Mouse (Mus musculus): ENCODE data around the gene Cep97. TPM values are rescaled to one million over a fixed set of nuclear protein-coding genes. Genes with fewer than 3 reads are reported as not detected.
"Not testable (repeated sequence)": the region's sequence is repeated elsewhere in the genome, so short reads cannot be mapped to it uniquely, and the experiment has no call there.

Cep97 gene
- total RNA-seq, 2 experiments from 2014 or later = 16.0 to 19.6 TPM

DNA sequence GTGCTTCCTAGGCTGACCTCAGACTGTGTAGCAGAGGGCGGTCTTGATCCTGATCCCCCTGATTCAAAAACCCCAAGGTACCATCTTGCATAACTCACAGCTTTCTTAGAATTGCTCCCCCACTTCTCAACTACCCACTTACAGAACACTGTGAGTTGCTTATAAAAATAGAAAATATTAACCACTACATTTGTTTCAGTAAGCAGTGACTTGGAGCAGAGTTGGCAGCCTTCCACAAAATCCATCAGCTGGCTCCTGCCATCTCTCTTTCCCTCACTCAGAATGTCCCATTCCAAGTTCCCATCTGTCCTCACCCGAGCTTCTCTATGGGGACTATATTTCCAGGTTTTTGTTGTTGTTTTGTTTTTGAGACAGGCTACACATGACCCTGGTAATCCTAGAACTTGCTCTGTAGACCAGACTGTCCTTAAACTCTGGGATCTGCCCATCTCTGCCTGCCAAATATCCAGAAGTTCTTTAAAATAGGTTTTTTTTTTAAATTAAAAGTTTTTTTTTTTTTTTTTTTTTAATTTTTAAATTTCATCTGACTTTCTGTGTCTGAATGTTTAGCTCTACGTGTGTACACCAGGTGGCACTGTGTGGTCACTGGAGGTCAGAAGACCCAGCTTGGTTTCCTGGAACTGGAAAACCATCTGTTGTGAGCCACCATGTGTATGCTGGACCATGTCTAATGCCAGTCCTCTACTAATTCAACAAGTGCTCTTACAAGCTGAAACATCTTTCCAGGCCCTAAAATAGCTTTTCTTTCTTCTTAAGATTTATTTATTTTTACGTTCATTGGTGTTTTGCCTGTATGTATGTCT, 29.7 kb upstream of the Cep97 start:
- H3K27ac ChIP-seq = peak overlapping the region; percentile 82
- DNase-seq (ENCODE audit: low spot score in 2 of 2) = peak; percentile 58 to 79
- TF ChIP-seq CTCF (conservative IDR thresholded peaks at IDR 0.05) = peak; percentile 66
- no peak overlapping the region for H3K4me3 ChIP-seq

- peak overlapping the region; percentile 82 for H3K27ac ChIP-seq
- not testable (repeated sequence) for H3K4me3 ChIP-seq; DNase-seq (ENCODE audit: low spot score in 2 of 2)
These were observed 28.4 kb upstream of the Cep97 start for GRCm38 (mm10) chr16:55963068-55963467.

DNA sequence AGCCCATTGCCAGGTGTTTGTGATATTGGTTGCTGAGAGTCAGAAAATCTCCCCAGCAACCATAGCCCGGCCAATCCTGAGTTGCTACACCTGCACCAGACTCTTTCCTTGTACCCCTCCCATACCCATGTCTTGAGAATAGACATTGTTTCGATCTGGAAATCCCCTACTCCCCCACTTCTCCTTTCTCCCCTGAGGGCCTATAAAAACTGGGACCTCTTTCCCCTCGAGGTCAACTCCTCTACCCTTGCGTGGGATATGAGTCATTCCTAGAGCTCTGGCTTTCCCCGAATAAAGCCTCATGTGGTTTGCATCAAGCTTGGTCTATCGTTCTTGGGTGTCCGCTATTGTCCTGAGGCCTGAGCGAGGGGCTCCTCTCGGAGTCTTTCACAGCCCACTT, 19.5 kb upstream of the Cep97 start:
- DNase-seq (ENCODE audit: low spot score in 2 of 2); H3K27ac ChIP-seq; H3K4me3 ChIP-seq: not testable (repeated sequence)

DNA sequence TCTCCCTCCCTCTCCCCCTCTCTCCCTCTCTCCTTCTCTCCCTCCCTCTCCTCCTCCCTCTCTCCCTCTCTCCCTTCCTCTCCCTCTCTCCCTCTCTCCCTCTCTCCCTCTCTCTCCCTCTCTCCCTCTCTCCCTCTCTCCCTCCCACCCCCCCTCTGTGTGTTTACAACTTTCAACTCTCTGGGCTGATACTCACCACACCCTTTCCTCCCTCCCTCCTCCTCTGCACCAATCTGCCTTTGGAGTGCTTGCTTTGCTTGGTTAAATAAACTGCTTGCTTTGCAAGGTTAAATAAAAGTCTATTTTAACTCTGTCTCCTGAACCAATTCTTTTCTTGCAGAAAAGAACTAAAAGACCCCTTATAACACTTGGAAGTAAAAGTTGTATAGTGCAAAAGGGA, 18.1 kb upstream of the Cep97 start:
- H3K27ac ChIP-seq = no peak overlapping the region
- H3K4me3 ChIP-seq = no peak overlapping the region
- DNase-seq (ENCODE audit: low spot score in 2 of 2) = no peak
- no peak for TF ChIP-seq CTCF (conservative IDR thresholded peaks at IDR 0.05)

DNA sequence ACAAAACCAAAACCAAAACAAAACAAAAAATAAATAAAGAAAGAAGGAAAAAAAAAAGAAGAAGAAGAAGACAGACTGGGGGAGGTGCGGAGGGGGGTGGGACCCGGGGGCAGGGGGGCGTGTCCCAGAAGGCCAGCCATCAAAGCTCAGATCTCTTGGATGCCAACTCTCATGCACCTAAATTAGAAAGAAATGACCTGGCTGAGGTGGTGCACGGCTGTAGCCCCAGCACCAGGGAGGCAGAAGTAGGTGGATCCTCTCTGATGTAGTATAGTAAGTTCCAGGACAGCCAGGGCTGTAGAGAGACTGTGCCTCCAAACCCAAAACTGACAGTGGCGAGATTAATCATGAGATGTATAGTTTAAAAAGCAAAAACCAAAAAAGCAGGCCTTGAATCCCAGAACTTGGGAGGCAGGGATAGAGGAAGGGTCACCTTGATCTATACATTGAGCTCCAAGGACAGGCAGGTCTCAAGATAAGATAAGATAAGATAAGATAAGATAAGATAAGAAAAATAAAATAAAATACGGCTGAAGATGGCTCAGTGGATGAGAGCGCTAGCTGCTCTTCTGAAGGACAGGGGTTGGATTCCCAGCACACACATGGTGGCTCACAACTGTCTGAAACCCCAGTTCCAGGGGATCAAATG, 17.1 kb upstream of the Cep97 start:
- Histone ChIP-seq H3K27ac (no peak overlapping the region), H3K4me3 (no peak overlapping the region)
- no peak for TF ChIP-seq CTCF (conservative IDR thresholded peaks at IDR 0.05)
- no peak for DNase-seq (ENCODE audit: low spot score in 2 of 2)

DNA sequence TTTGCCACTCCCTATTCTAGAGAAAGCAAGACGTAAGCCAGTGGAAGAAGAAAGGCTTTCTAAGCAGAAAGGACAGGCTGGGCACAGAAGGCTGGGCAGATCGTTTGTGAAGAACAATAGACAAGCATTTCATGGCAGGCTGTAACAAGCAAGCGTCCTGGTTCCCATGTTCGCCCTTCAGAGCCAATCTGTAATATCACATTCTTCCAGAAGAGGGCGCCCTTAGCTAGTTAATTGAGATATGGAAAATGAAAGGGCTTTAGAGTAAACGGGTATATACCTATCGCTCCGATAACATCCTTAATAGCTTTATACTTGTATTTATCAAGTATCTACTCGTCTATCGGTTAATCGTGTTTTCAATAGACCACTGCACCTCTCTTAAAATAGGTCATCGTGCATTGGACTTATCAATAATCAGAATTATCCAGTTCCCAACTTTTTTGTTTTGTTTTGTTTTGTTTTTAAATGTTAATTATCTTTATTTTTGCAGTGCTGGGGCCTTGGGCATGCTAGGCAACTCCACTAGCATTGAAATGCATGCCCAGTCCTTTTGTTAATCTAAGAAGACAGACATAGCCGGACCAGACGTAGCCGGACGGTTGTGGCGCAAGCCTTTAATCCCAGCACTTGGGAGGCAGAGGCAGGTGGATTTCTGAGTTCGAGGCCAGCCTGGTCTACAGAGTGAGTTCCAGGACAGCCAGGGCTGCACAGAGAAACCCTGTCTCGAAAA, 16.5 kb upstream of the Cep97 start:
- peak; percentile 94 for TF ChIP-seq CTCF (conservative IDR thresholded peaks at IDR 0.05)

DNA sequence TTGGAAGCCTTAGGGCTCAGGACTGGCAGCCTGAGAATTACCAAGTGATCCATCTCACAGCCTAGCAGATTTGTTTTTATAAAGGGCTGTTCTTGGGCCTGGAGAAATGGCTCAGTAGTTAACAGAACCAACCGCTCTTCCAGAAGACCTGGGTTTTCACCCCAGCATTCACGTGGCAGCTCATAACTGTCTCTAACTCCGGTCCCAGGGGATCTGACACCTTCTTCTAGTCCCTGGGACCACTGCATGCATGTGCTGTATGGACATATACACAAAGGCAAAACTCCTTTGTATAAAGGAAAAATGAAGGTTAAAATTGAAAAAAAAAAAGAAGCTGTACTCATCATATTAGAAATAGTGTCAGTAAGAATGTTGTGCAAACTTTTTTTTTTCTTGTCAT, 15.8 kb upstream of the Cep97 start:
- Histone ChIP-seq H3K4me3 (no peak overlapping the region), H3K27ac (peak overlapping the region; percentile 69)
- DNase-seq (ENCODE audit: low spot score in 2 of 2) = no peak
- TF ChIP-seq CTCF (conservative IDR thresholded peaks at IDR 0.05) = no peak

More for the DNA sequence above, 16.5 kb upstream of the Cep97 start:
- Histone ChIP-seq H3K4me3 (peak overlapping the region; percentile 45), H3K27ac (peak overlapping the region; percentile 69)
- peak; percentile 78 to 91 for DNase-seq (ENCODE audit: low spot score in 2 of 2)

DNA sequence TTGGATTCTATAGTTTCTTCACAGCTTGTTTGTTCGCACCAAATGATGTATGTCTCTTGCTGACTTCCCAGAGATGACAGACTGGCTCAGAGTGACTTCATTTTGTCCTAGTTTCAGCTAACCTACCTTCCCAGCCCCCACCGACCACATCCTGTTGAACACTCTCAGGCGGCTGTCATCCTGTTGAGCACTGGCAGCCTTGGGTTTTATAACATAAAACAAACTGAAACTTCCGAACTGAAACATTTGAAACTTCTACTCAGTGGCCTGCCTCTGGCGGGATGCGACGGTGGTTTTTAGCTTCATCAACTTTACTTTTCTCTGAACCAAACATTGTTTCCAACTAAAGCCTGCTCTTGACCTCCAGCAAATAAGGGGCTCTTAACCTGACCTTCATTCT, 14.3 kb upstream of the Cep97 start:
- TF ChIP-seq CTCF (conservative IDR thresholded peaks at IDR 0.05) = no peak
- H3K4me3 ChIP-seq = no peak overlapping the region
- H3K27ac ChIP-seq = no peak overlapping the region
- no peak for DNase-seq (ENCODE audit: low spot score in 2 of 2)

GRCm38 (mm10) chr16:55947876-55948410, 13.3 kb upstream of the Cep97 start:
- not testable (repeated sequence) for DNase-seq (ENCODE audit: low spot score in 2 of 2); H3K27ac ChIP-seq; H3K4me3 ChIP-seq

DNA sequence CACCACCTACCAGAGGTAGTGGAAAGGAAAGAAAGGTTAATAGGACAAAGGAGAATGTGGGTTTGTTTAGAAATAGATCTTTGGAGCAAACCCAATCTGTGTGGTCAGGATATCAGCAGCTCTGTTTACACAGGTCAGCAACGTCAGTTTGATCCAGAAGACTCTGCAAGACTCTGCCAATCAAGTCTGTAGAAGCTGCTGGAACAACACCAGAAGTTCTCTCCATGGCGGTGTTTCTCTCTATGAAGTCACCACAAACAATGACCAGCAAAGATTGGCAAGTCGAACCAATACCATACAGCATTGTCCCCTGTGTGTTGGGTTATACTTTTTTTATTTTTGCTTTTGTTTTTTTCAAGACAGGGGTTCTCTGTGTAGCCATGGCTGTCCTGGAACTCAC, 12.6 kb upstream of the Cep97 start:
- H3K27ac ChIP-seq = no peak overlapping the region
- no peak for TF ChIP-seq CTCF (conservative IDR thresholded peaks at IDR 0.05)
- DNase-seq (ENCODE audit: low spot score in 2 of 2) = no peak
- H3K4me3 ChIP-seq = no peak overlapping the region

DNA sequence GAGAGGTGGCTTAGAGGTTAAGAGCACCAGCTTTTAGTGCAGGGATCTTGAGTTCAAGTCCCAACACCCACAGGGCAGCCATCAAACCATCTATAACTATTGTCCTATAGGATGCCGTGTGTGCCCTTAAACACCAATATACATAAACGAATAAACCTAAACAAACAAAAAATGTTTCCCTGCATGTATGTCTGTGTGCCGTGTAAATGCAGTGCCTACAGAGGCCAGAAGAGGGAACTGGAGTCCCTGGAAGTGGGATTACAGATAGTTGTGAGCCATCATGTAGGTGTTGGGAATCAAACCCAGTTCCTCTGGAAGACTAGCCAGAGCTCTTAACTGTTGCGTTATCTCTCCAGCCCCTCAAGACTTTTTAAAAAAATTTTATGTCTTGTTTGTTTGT, 6.1 kb upstream of the Cep97 start:
- DNase-seq (ENCODE audit: low spot score in 2 of 2) = no peak
- TF ChIP-seq CTCF (conservative IDR thresholded peaks at IDR 0.05) = no peak; the same call in 1 of the 2 replicates
- H3K27ac ChIP-seq = no peak overlapping the region
- no peak overlapping the region for H3K4me3 ChIP-seq

DNA sequence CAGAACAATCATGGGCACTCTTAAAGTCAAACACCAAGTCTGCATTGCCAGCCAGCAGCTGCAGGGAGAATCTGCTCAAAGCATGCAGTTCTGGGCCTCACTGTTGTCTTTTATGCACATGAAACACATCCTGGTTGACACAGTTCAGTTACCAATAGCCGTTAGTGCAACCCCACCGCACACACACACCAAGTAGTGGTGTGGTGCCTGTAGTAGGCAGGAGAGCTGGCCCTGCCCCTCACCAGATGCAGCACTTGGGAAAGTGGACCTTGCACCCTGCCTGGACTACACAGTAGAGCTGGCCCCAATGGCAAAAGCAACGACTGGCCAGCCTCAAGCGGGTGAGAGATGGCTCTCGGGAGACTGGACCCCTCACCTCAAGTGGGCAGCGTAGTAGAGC, 5.0 kb upstream of the Cep97 start:
- DNase-seq (ENCODE audit: low spot score in 2 of 2) = no peak
- no peak for TF ChIP-seq CTCF (conservative IDR thresholded peaks at IDR 0.05)
- no peak overlapping the region for H3K27ac ChIP-seq
- no peak overlapping the region for H3K4me3 ChIP-seq

DNA sequence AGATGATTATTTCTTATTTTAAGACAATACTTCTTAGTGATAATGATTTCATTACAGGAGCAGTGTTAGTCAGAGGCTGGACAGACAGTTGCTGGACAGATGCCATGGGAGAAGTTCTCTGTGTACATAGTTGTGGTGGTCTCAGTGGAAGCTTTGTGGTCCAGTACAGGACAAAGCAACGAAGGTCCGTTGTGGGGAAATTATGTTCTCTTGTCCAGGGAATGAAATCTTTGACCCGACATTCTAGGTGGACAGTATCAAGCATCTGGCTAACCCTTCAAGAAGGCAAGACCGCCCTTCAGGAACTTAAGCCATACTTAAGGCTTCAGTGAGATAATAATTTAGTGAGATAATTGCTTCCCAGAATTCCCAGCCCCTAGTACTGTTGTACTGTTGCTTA, 4.1 kb upstream of the Cep97 start:
- no peak for DNase-seq (ENCODE audit: low spot score in 2 of 2)
- Histone ChIP-seq H3K27ac (no peak overlapping the region), H3K4me3 (no peak overlapping the region)
- no peak for TF ChIP-seq CTCF (conservative IDR thresholded peaks at IDR 0.05)
